Mouse (Mus musculus): ENCODE measurements around the gene Dmrta2. TPM values are rescaled to one million over a fixed set of nuclear protein-coding genes. Genes with fewer than 3 reads are reported as not detected.

Dmrta2 gene
- 0.05 TPM in 1 of 2 replicates, not detected in the other for polyA plus RNA-seq (2015; fragmentation: Nextera tagmentation; extraction: Ambion mirVana)

GRCm38 (mm10) chr4:109977148-109978067 is at the start of gene Dmrta2:
Dmrta2 (plus strand) TSS chr4:109978053.
- Histone ChIP-seq H3K36me3 (ENCODE audit: control insufficient read depth, insufficient read depth, low read length) (no peaks in the 10 kb centered on the region), H3K9ac (ENCODE audit: low read length) (no peak within 1 kb of the TSS), H3K4me2 (replicated peaks; ENCODE audit: low read depth) (peak within 1 kb of the TSS; percentile 54), H3K27ac (replicated peaks) (no peak within 1 kb of the TSS), H3K4me3 (ENCODE audit: low read depth, low read length) (peak within 1 kb of the TSS; percentile 34), H3K9me3 (ENCODE audit: control insufficient read depth, low read length) (no peaks in the 10 kb centered on the region), H3K4me1 (replicated peaks; ENCODE audit: control insufficient read depth, insufficient read depth) (no peaks in the 10 kb centered on the region; the same call in 1 of the 2 replicates), H3K27me3 (ENCODE audit: control insufficient read depth, insufficient read depth, low read length) (peaks cover 55% of the 10 kb centered on the region)
- TF ChIP-seq EP300 (optimal IDR thresholded peaks at IDR 0.05) (no peak), CTCF (IDR thresholded peaks at IDR 0.05; ENCODE audit: low read depth) (no peak)
- DNase-seq (ENCODE audit: low spot score) = peak; percentile 18
- under 1% methylated on average over 63 of the region's 64 CpGs for WGBS
- ATAC-seq (ENCODE audit: low FRiP score, low TSS enrichment) = peak; percentile 25

GRCm38 (mm10) chr4:109929058-109929457 is 48.8 kb upstream of the Dmrta2 start:
- no peak overlapping the region for H3K4me2 ChIP-seq (replicated peaks; ENCODE audit: low read depth)
- H3K36me3 ChIP-seq (ENCODE audit: control insufficient read depth, insufficient read depth, low read length) = no peaks in the 10 kb centered on the region
- TF ChIP-seq CTCF (IDR thresholded peaks at IDR 0.05; ENCODE audit: low read depth) (no peak), EP300 (optimal IDR thresholded peaks at IDR 0.05) (no peak)
- no peaks in the 10 kb centered on the region for H3K4me1 ChIP-seq (replicated peaks; ENCODE audit: control insufficient read depth, insufficient read depth)
- 79% methylated on average over 1 of the region's 1 CpGs for WGBS
- no peak overlapping the region for H3K9ac ChIP-seq (ENCODE audit: low read length)
- H3K4me3 ChIP-seq (ENCODE audit: low read depth, low read length) = no peak overlapping the region
- ATAC-seq (ENCODE audit: low FRiP score, low TSS enrichment) (no peak), DNase-seq (ENCODE audit: low spot score) (no peak)
- no peaks in the 10 kb centered on the region for H3K9me3 ChIP-seq (ENCODE audit: control insufficient read depth, low read length)
- no peaks in the 10 kb centered on the region for H3K27me3 ChIP-seq (ENCODE audit: control insufficient read depth, insufficient read depth, low read length)
- no peak overlapping the region for H3K27ac ChIP-seq (replicated peaks)

- DNase-seq (ENCODE audit: low spot score) (no peak), ATAC-seq (ENCODE audit: low FRiP score, low TSS enrichment) (no peak)
- Histone ChIP-seq H3K27ac (replicated peaks) (no peak overlapping the region), H3K4me3 (ENCODE audit: low read depth, low read length) (no peak overlapping the region), H3K36me3 (ENCODE audit: control insufficient read depth, insufficient read depth, low read length) (no peaks in the 10 kb centered on the region), H3K4me1 (replicated peaks; ENCODE audit: control insufficient read depth, insufficient read depth) (no peaks in the 10 kb centered on the region), H3K9ac (ENCODE audit: low read length) (no peak overlapping the region), H3K27me3 (ENCODE audit: control insufficient read depth, insufficient read depth, low read length) (no peaks in the 10 kb centered on the region), H3K9me3 (ENCODE audit: control insufficient read depth, low read length) (no peaks in the 10 kb centered on the region), H3K4me2 (replicated peaks; ENCODE audit: low read depth) (no peak overlapping the region)
- WGBS = 100% methylated on average over 1 of the region's 1 CpGs
- no peak for TF ChIP-seq EP300 (optimal IDR thresholded peaks at IDR 0.05)
- TF ChIP-seq CTCF (IDR thresholded peaks at IDR 0.05; ENCODE audit: low read depth) = peak; percentile 53
Measured at GRCm38 (mm10) chr4:109930445-109930844, 47.4 kb upstream of the Dmrta2 start.

- DNase-seq (ENCODE audit: low spot score) (no peak), ATAC-seq (ENCODE audit: low FRiP score, low TSS enrichment) (no peak)
- no peaks in the 10 kb centered on the region for H3K4me1 ChIP-seq (replicated peaks; ENCODE audit: control insufficient read depth, insufficient read depth)
- H3K27me3 ChIP-seq (ENCODE audit: control insufficient read depth, insufficient read depth, low read length) = no peaks in the 10 kb centered on the region
- TF ChIP-seq EP300 (optimal IDR thresholded peaks at IDR 0.05) (no peak), CTCF (IDR thresholded peaks at IDR 0.05; ENCODE audit: low read depth) (no peak)
- H3K4me3 ChIP-seq (ENCODE audit: low read depth, low read length) = no peak overlapping the region
- H3K9me3 ChIP-seq (ENCODE audit: control insufficient read depth, low read length) = no peaks in the 10 kb centered on the region
- WGBS = 87% methylated on average over 1 of the region's 1 CpGs
- H3K27ac ChIP-seq (replicated peaks) = no peak overlapping the region
- H3K36me3 ChIP-seq (ENCODE audit: control insufficient read depth, insufficient read depth, low read length) = no peaks in the 10 kb centered on the region
- no peak overlapping the region for H3K9ac ChIP-seq (ENCODE audit: low read length)
- no peak overlapping the region for H3K4me2 ChIP-seq (replicated peaks; ENCODE audit: low read depth)
Measured at GRCm38 (mm10) chr4:109930935-109931334, 46.9 kb upstream of the Dmrta2 start.

GRCm38 (mm10) chr4:109936557-109936956 is 41.3 kb upstream of the Dmrta2 start:
- ATAC-seq (ENCODE audit: low FRiP score, low TSS enrichment) = no peak
- Histone ChIP-seq H3K9ac (ENCODE audit: low read length) (no peak overlapping the region), H3K36me3 (ENCODE audit: control insufficient read depth, insufficient read depth, low read length) (no peaks in the 10 kb centered on the region), H3K27ac (replicated peaks) (no peak overlapping the region), H3K9me3 (ENCODE audit: control insufficient read depth, low read length) (no peaks in the 10 kb centered on the region), H3K4me1 (replicated peaks; ENCODE audit: control insufficient read depth, insufficient read depth) (no peaks in the 10 kb centered on the region), H3K4me2 (replicated peaks; ENCODE audit: low read depth) (no peak overlapping the region), H3K4me3 (ENCODE audit: low read depth, low read length) (no peak overlapping the region), H3K27me3 (ENCODE audit: control insufficient read depth, insufficient read depth, low read length) (no peaks in the 10 kb centered on the region)
- TF ChIP-seq CTCF (IDR thresholded peaks at IDR 0.05; ENCODE audit: low read depth) = no peak
- 92% methylated on average over 3 of the region's 3 CpGs for WGBS
- DNase-seq (ENCODE audit: low spot score) = no peak

- Histone ChIP-seq H3K9ac (ENCODE audit: low read length) (no peak overlapping the region), H3K27ac (replicated peaks) (no peak overlapping the region), H3K36me3 (ENCODE audit: control insufficient read depth, insufficient read depth, low read length) (no peaks in the 10 kb centered on the region), H3K4me1 (replicated peaks; ENCODE audit: control insufficient read depth, insufficient read depth) (no peaks in the 10 kb centered on the region), H3K9me3 (ENCODE audit: control insufficient read depth, low read length) (no peaks in the 10 kb centered on the region), H3K4me2 (replicated peaks; ENCODE audit: low read depth) (no peak overlapping the region), H3K27me3 (ENCODE audit: control insufficient read depth, insufficient read depth, low read length) (no peaks in the 10 kb centered on the region), H3K4me3 (ENCODE audit: low read depth, low read length) (no peak overlapping the region)
- ATAC-seq (ENCODE audit: low FRiP score, low TSS enrichment) (no peak), DNase-seq (ENCODE audit: low spot score) (no peak)
- no peak for TF ChIP-seq CTCF (IDR thresholded peaks at IDR 0.05; ENCODE audit: low read depth)
- no peak for TF ChIP-seq EP300 (optimal IDR thresholded peaks at IDR 0.05)
Measured at GRCm38 (mm10) chr4:109939291-109939690, 38.6 kb upstream of the Dmrta2 start.

All from stomach, postnatal 0 days (tissue).